ENCODE assay signal across 8 mouse cellular contexts in genomic region chr16:84621300-84622031, GRCm38 (mm10).
DNase-seq lines count a peak whose midpoint lies in the region; ATAC-seq lines count a peak whose summit lies in the region.

No protein-coding gene starts in this region.

- H3K9me3 ChIP-seq in embryonic facial prominence, embryonic 14.5 days (ENCODE audit: control insufficient read depth, low read length), result no peaks in the 10 kb centered on the region
- H3K9me3 ChIP-seq in embryonic facial prominence, embryonic 10.5 days, result no peaks in the 10 kb centered on the region
- H3K9me3 ChIP-seq in embryonic facial prominence, embryonic 15.5 days (replicated peaks), result no peaks in the 10 kb centered on the region
- H3K9me3 ChIP-seq in hindbrain, embryonic 11.5 days (ENCODE audit: control insufficient read depth, low read length), result no peaks in the 10 kb centered on the region

- no peak overlapping the region for H3K9ac ChIP-seq in embryonic facial prominence, embryonic 14.5 days (ENCODE audit: low read depth, low read length)
- no peak overlapping the region for H3K9ac ChIP-seq in embryonic facial prominence, embryonic 15.5 days
- no peak overlapping the region for H3K9ac ChIP-seq in hindbrain, embryonic 11.5 days (ENCODE audit: low read depth, low read length)

- no peak for ATAC-seq in embryonic facial prominence, embryonic 14.5 days (ENCODE audit: low read depth)
- no peak for ATAC-seq in embryonic facial prominence, embryonic 15.5 days (ENCODE audit: insufficient number of reproducible peaks, low FRiP score, low TSS enrichment, low read depth)
- ATAC-seq in hindbrain, embryonic 11.5 days (ENCODE audit: low FRiP score), result no peak

- no peaks in the 10 kb centered on the region for H3K36me3 ChIP-seq in embryonic facial prominence, embryonic 14.5 days (ENCODE audit: control insufficient read depth, insufficient read depth, low read length)
- no peaks in the 10 kb centered on the region for H3K36me3 ChIP-seq in embryonic facial prominence, embryonic 10.5 days (replicated peaks)
- H3K36me3 ChIP-seq in embryonic facial prominence, embryonic 15.5 days, result no peaks in the 10 kb centered on the region
- no peaks in the 10 kb centered on the region for H3K36me3 ChIP-seq in hindbrain, embryonic 11.5 days (ENCODE audit: control insufficient read depth, insufficient read depth, low read length)

- intact Hi-C loops in left cerebral cortex, postnatal 4 days (cut with DNase I), result no loop called here

- WGBS in embryonic facial prominence, embryonic 14.5 days, result 56% methylated on average over 8 of the region's 8 CpGs
- WGBS in embryonic facial prominence, embryonic 10.5 days, result 79% methylated on average over 8 of the region's 8 CpGs
- WGBS in embryonic facial prominence, embryonic 15.5 days, result 59% methylated on average over 8 of the region's 8 CpGs
- WGBS in hindbrain, embryonic 11.5 days, result 85% methylated on average over 8 of the region's 8 CpGs

- peak; percentile 75 for DNase-seq in embryonic facial prominence, embryonic 14.5 days (ENCODE audit: low spot score)
- no peak for DNase-seq in embryonic facial prominence, embryonic 10.5 days (ENCODE audit: low spot score)
- peak; percentile 86 for DNase-seq in CD4-positive helper T cell, adult 2 months (ENCODE audit: low read depth, low spot score)
- peak; percentile 22 for DNase-seq in heart, postnatal 4 days
- DNase-seq in left cerebral cortex, postnatal 4 days, result peak; percentile 5
- peak; percentile 80 for DNase-seq in naive thymus-derived CD4-positive, alpha-beta T cell, adult 2 months (ENCODE audit: low read depth)
- no peak for DNase-seq in hindbrain, embryonic 11.5 days (ENCODE audit: low spot score)

- no peak overlapping the region for H3K27ac ChIP-seq in embryonic facial prominence, embryonic 14.5 days (replicated peaks; ENCODE audit: low read depth, low read length)
- no peak overlapping the region for H3K27ac ChIP-seq in embryonic facial prominence, embryonic 10.5 days (replicated peaks)
- H3K27ac ChIP-seq in embryonic facial prominence, embryonic 15.5 days (replicated peaks), result no peak overlapping the region
- no peak overlapping the region for H3K27ac ChIP-seq in hindbrain, embryonic 11.5 days (ENCODE audit: low read depth, low read length)

- H3K4me1 ChIP-seq in embryonic facial prominence, embryonic 14.5 days (ENCODE audit: control insufficient read depth, insufficient read depth, low read length), result no peaks in the 10 kb centered on the region
- H3K4me1 ChIP-seq in embryonic facial prominence, embryonic 10.5 days, result no peaks in the 10 kb centered on the region
- H3K4me1 ChIP-seq in embryonic facial prominence, embryonic 15.5 days, result no peaks in the 10 kb centered on the region
- no peaks in the 10 kb centered on the region for H3K4me1 ChIP-seq in hindbrain, embryonic 11.5 days (replicated peaks; ENCODE audit: control insufficient read depth, insufficient read depth, low read length)

- H3K27me3 ChIP-seq in embryonic facial prominence, embryonic 14.5 days (replicated peaks; ENCODE audit: control insufficient read depth, insufficient read depth, low read length), result no peaks in the 10 kb centered on the region
- no peaks in the 10 kb centered on the region for H3K27me3 ChIP-seq in embryonic facial prominence, embryonic 10.5 days (replicated peaks; ENCODE audit: low read depth, poor library complexity, severe bottlenecking)
- H3K27me3 ChIP-seq in embryonic facial prominence, embryonic 15.5 days, result no peaks in the 10 kb centered on the region
- no peaks in the 10 kb centered on the region for H3K27me3 ChIP-seq in hindbrain, embryonic 11.5 days (ENCODE audit: control insufficient read depth, insufficient read depth, low read length)

- no peak overlapping the region for H3K4me2 ChIP-seq in embryonic facial prominence, embryonic 14.5 days (ENCODE audit: low read depth, low read length)
- H3K4me2 ChIP-seq in embryonic facial prominence, embryonic 15.5 days (replicated peaks), result no peak overlapping the region
- H3K4me2 ChIP-seq in hindbrain, embryonic 11.5 days (replicated peaks; ENCODE audit: low read depth, low read length), result no peak overlapping the region

- no peak overlapping the region for H3K4me3 ChIP-seq in embryonic facial prominence, embryonic 14.5 days (ENCODE audit: low read depth, low read length)
- no peak overlapping the region for H3K4me3 ChIP-seq in embryonic facial prominence, embryonic 10.5 days
- H3K4me3 ChIP-seq in embryonic facial prominence, embryonic 15.5 days (replicated peaks), result peak overlapping the region; percentile 9; the same call in 1 of the 2 replicates
- H3K4me3 ChIP-seq in hindbrain, embryonic 11.5 days (ENCODE audit: low read depth, low read length), result no peak overlapping the region

Comparison
In these comparisons a context has a peak if more than half of its experiments do, and no peak if none do; other contexts are left out.
1. DNase-seq: peak in embryonic facial prominence, embryonic 14.5 days (single experiment), CD4-positive helper T cell, adult 2 months (single experiment), heart, postnatal 4 days (single experiment), left cerebral cortex, postnatal 4 days (single experiment) and naive thymus-derived CD4-positive, alpha-beta T cell, adult 2 months (single experiment); none in embryonic facial prominence, embryonic 10.5 days (single experiment) and hindbrain, embryonic 11.5 days (single experiment).